Comparison of ENCODE assay signal across 10 mouse cellular contexts in the genomic region with DNA sequence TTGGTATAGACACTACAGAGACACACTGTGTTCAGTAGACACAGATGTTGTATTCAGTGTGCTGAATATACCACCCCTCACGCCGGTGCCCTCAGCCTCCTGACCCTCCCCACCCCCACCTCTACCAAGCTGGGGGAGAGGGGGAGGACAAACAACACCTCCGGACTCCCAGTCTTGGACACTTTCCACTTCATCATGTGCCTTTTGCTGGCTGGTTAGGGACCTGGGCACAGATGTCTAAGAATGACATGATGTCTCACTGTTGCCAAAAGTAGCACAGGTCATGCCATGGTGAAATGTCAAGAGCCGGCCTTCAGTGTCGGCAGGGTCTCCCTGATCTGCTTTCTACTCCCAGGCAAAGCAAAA. TPM values are rescaled to one million over a fixed set of nuclear protein-coding genes. Genes with fewer than 3 reads are reported as not detected.
DNase-seq lines count a peak whose midpoint lies in the region; ATAC-seq lines count a peak whose summit lies in the region.
"Had no signal": no experiment of that assay in that cellular context is flagged by ENCODE, and none has a peak within 500 bp of the region (broad histone marks: within the 10 kb centered on the region; RNA-seq: fewer than 3 reads in every experiment).

No protein-coding gene starts in this region.

- H3K9ac ChIP-seq in midbrain, embryonic 15.5 days, result no peak overlapping the region
- H3K9ac ChIP-seq in heart, embryonic 12.5 days, result 0 out of 2 replicates have a peak overlapping the region, but pooled peaks have one; percentile 2
- 0 out of 2 replicates have a peak overlapping the region, but pooled peaks have one; percentile 34 for H3K9ac ChIP-seq in neural tube, embryonic 13.5 days

- peak overlapping the region; percentile 94 for H3K27ac ChIP-seq in midbrain, embryonic 10.5 days (replicated peaks)
- H3K27ac ChIP-seq in midbrain, embryonic 15.5 days, result no peak overlapping the region
- peak overlapping the region; percentile 92 for H3K27ac ChIP-seq in heart, embryonic 12.5 days (ENCODE audit: poor library complexity, severe bottlenecking)
- H3K27ac ChIP-seq in neural tube, embryonic 13.5 days (replicated peaks), result peak overlapping the region; percentile 52; the same call in 1 of the 2 replicates

- intact Hi-C loops in gastrocnemius, postnatal 36 days (cut with DNase I), result no loop called here

- H3K4me1 ChIP-seq in midbrain, embryonic 10.5 days, result peaks cover 67% of the 10 kb centered on the region
- peaks cover 41% of the 10 kb centered on the region for H3K4me1 ChIP-seq in midbrain, embryonic 15.5 days
- H3K4me1 ChIP-seq in heart, embryonic 12.5 days (replicated peaks), result peaks cover 44% of the 10 kb centered on the region
- peaks cover 49% of the 10 kb centered on the region for H3K4me1 ChIP-seq in neural tube, embryonic 13.5 days (replicated peaks)

- H3K4me2 ChIP-seq in midbrain, embryonic 15.5 days, result no peak overlapping the region
- H3K4me2 ChIP-seq in heart, embryonic 12.5 days, result peak overlapping the region; percentile 17; the same call in 1 of the 2 replicates
- no peak overlapping the region for H3K4me2 ChIP-seq in neural tube, embryonic 13.5 days

- no peaks in the 10 kb centered on the region for H3K27me3 ChIP-seq in midbrain, embryonic 10.5 days (ENCODE audit: low read depth, poor library complexity, severe bottlenecking)
- H3K27me3 ChIP-seq in midbrain, embryonic 15.5 days (replicated peaks), result no peaks in the 10 kb centered on the region
- no peaks in the 10 kb centered on the region for H3K27me3 ChIP-seq in heart, embryonic 12.5 days (replicated peaks)
- H3K27me3 ChIP-seq in neural tube, embryonic 13.5 days, result no peaks in the 10 kb centered on the region

- H3K4me3 ChIP-seq in midbrain, embryonic 10.5 days, result peak overlapping the region; percentile 39
- H3K4me3 ChIP-seq in midbrain, embryonic 15.5 days, result no peak overlapping the region
- H3K4me3 ChIP-seq in heart, embryonic 12.5 days, result no peak overlapping the region
- H3K4me3 ChIP-seq in neural tube, embryonic 13.5 days, result no peak overlapping the region

- WGBS in midbrain, embryonic 10.5 days, result 9% methylated on average over 5 of the region's 5 CpGs
- 14% methylated on average over 5 of the region's 5 CpGs for WGBS in midbrain, embryonic 15.5 days
- WGBS in heart, embryonic 12.5 days, result 23% methylated on average over 5 of the region's 5 CpGs
- WGBS in neural tube, embryonic 13.5 days, result 17% methylated on average over 5 of the region's 5 CpGs

- no peaks in the 10 kb centered on the region for H3K9me3 ChIP-seq in midbrain, embryonic 10.5 days (replicated peaks)
- H3K9me3 ChIP-seq in midbrain, embryonic 15.5 days, result no peaks in the 10 kb centered on the region
- H3K9me3 ChIP-seq in heart, embryonic 12.5 days (replicated peaks), result no peaks in the 10 kb centered on the region
- no peaks in the 10 kb centered on the region for H3K9me3 ChIP-seq in neural tube, embryonic 13.5 days

- DNase-seq in gastrocnemius, adult 18-20 months (ENCODE audit: low spot score), result peak; percentile 72
- no peak for DNase-seq in gastrocnemius, postnatal 36 days
- peak; percentile 44 for DNase-seq in midbrain, embryonic 10.5 days (ENCODE audit: low spot score)
- no peak for DNase-seq in right cerebral cortex, postnatal 36 days (ENCODE audit: low spot score in 2 of 2)

- no peaks in the 10 kb centered on the region for H3K36me3 ChIP-seq in midbrain, embryonic 10.5 days
- no peaks in the 10 kb centered on the region for H3K36me3 ChIP-seq in midbrain, embryonic 15.5 days (replicated peaks)
- H3K36me3 ChIP-seq in heart, embryonic 12.5 days, result no peaks in the 10 kb centered on the region
- no peaks in the 10 kb centered on the region for H3K36me3 ChIP-seq in neural tube, embryonic 13.5 days

- ATAC-seq in midbrain, embryonic 15.5 days (replicated peaks), result no peak
- no peak for ATAC-seq in heart, embryonic 12.5 days (ENCODE audit: insufficient number of reproducible peaks, low FRiP score)
- no peak for ATAC-seq in neural tube, embryonic 13.5 days (ENCODE audit: low read depth)
- ATAC-seq in activated CD4-positive, CD25-positive, alpha-beta regulatory T cell, adult 4 months, result no peak

RNA-seq across cellular contexts. Expression of a gene that starts 19.1 kb away (rescaled TPM):
- total RNA-seq in gastrocnemius, adult 18-20 months (2021), result not detected
- total RNA-seq in gastrocnemius, postnatal 36 days (2021), result not detected
- 2.2 and 2.6 TPM in 2 replicates for polyA plus RNA-seq in midbrain, embryonic 10.5 days (2016; fragmentation: Nextera tagmentation; extraction: Ambion mirVana)
- 6.4 TPM in 2 replicates for polyA plus RNA-seq in midbrain, embryonic 15.5 days (2015; fragmentation: Nextera tagmentation; extraction: Ambion mirVana)
- polyA plus RNA-seq in heart, embryonic 12.5 days (2016; fragmentation: Nextera tagmentation; extraction: Ambion mirVana), result 1.1 and 1.4 TPM in 2 replicates
- polyA plus RNA-seq in neural tube, embryonic 13.5 days (2015; fragmentation: Nextera tagmentation; extraction: Ambion mirVana), result 4.0 and 4.1 TPM in 2 replicates
- polyA plus RNA-seq in activated CD4-positive, CD25-positive, alpha-beta regulatory T cell, adult 4 months (2017; shearing (Covaris generic)), result not detected
- total RNA-seq: heart, postnatal 14 days; megakaryocyte progenitor cell, adult 5-6 weeks had no signal

RNA-seq across cellular contexts. Expression of a gene that starts 36.2 kb away (rescaled TPM):
- total RNA-seq in gastrocnemius, adult 18-20 months (2021), result 10 to 100 TPM; 29.9 to 35.5 TPM
- 10 to 100 TPM; 35.5 to 39.9 TPM for total RNA-seq in gastrocnemius, postnatal 36 days (2021)
- polyA plus RNA-seq in midbrain, embryonic 10.5 days (2016; fragmentation: Nextera tagmentation; extraction: Ambion mirVana), result 66.1 and 76.5 TPM in 2 replicates
- polyA plus RNA-seq in midbrain, embryonic 15.5 days (2015; fragmentation: Nextera tagmentation; extraction: Ambion mirVana), result 51.1 and 51.4 TPM in 2 replicates
- polyA plus RNA-seq in heart, embryonic 12.5 days (2016; fragmentation: Nextera tagmentation; extraction: Ambion mirVana), result 46.6 and 46.8 TPM in 2 replicates
- polyA plus RNA-seq in neural tube, embryonic 13.5 days (2015; fragmentation: Nextera tagmentation; extraction: Ambion mirVana), result 43.2 and 46.8 TPM in 2 replicates
- 10 to 100 TPM; 26.7 to 34.1 TPM for polyA plus RNA-seq in activated CD4-positive, CD25-positive, alpha-beta regulatory T cell, adult 4 months (2017; shearing (Covaris generic))

RNA-seq across cellular contexts. Expression of a gene that starts 42.7 kb away (rescaled TPM):
- 1 to 10 TPM; 4.3 to 6.9 TPM for total RNA-seq in gastrocnemius, adult 18-20 months (2021)
- total RNA-seq in gastrocnemius, postnatal 36 days (2021), result 1 to 10 TPM; 5.7 to 6.0 TPM
- 52.1 and 52.8 TPM in 2 replicates for polyA plus RNA-seq in midbrain, embryonic 10.5 days (2016; fragmentation: Nextera tagmentation; extraction: Ambion mirVana)
- 25.1 and 29.1 TPM in 2 replicates for polyA plus RNA-seq in midbrain, embryonic 15.5 days (2015; fragmentation: Nextera tagmentation; extraction: Ambion mirVana)
- polyA plus RNA-seq in heart, embryonic 12.5 days (2016; fragmentation: Nextera tagmentation; extraction: Ambion mirVana), result 66.1 and 67.6 TPM in 2 replicates
- 36.5 and 40.7 TPM in 2 replicates for polyA plus RNA-seq in neural tube, embryonic 13.5 days (2015; fragmentation: Nextera tagmentation; extraction: Ambion mirVana)
- polyA plus RNA-seq in activated CD4-positive, CD25-positive, alpha-beta regulatory T cell, adult 4 months (2017; shearing (Covaris generic)), result 1 to 10 TPM; 1.7 to 4.3 TPM

Comparison
In these comparisons a context has a peak if more than half of its experiments do, and no peak if none do; other contexts are left out.
1. DNase-seq: peak in gastrocnemius, adult 18-20 months (single experiment) and midbrain, embryonic 10.5 days (single experiment); none in gastrocnemius, postnatal 36 days (0 of 2) and right cerebral cortex, postnatal 36 days (0 of 2).